Mouse (Mus musculus): ENCODE measurements around the gene Phox2b. TPM values are rescaled to one million over a fixed set of nuclear protein-coding genes. Genes with fewer than 3 reads are reported as not detected.

Phox2b gene
- not detected in 2 replicates for total RNA-seq (2017)

GRCm38 (mm10) chr5:67098733-67099323 lies at the start of gene Phox2b:
TSS of gene Phox2b (minus strand) at chr5:67099301.
- no peak for ATAC-seq (replicated peaks; ENCODE audit: low read depth, poor library complexity, severe bottlenecking)

- ATAC-seq (replicated peaks; ENCODE audit: low read depth, poor library complexity, severe bottlenecking) = no peak
These were observed 43.5 kb upstream of the Phox2b start for GRCm38 (mm10) chr5:67142622-67143021.

GRCm38 (mm10) chr5:67139052-67140015 lies 40.2 kb upstream of the Phox2b start:
- ATAC-seq (replicated peaks; ENCODE audit: low read depth, poor library complexity, severe bottlenecking) = no peak

GRCm38 (mm10) chr5:67138643-67139042 lies 39.5 kb upstream of the Phox2b start:
- no peak for ATAC-seq (replicated peaks; ENCODE audit: low read depth, poor library complexity, severe bottlenecking)

GRCm38 (mm10) chr5:67134698-67135097 lies 35.6 kb upstream of the Phox2b start:
- 0 out of 2 replicates have a peak, but pooled peaks have one; percentile 45 for ATAC-seq (replicated peaks; ENCODE audit: low read depth, poor library complexity, severe bottlenecking)

GRCm38 (mm10) chr5:67131671-67132070 lies 32.6 kb upstream of the Phox2b start:
- ATAC-seq (replicated peaks; ENCODE audit: low read depth, poor library complexity, severe bottlenecking) = no peak

GRCm38 (mm10) chr5:67106261-67106660 lies 7.2 kb upstream of the Phox2b start:
- ATAC-seq (replicated peaks; ENCODE audit: low read depth, poor library complexity, severe bottlenecking) = no peak

DNA sequence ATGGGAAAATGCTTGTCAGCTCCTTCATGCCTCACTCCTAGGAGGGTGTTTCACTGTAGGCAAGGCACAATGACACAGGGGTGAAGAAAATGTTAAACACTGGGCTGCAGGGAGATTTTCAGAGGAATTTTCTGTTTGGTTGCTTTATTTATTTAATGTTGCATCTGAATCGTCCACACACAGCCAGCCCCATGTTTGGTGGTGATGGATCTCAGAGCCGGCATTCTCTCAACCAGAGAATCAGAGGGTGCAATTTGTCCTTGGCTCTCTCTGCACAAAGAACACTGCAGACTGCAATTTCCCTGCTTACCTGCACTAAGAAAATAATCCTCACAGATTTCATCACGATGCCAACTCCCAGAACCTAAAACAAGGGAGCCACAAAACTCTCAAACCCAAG lies 3.9 kb upstream of the Phox2b start:
- no peak for ATAC-seq (replicated peaks; ENCODE audit: low read depth, poor library complexity, severe bottlenecking)

DNA sequence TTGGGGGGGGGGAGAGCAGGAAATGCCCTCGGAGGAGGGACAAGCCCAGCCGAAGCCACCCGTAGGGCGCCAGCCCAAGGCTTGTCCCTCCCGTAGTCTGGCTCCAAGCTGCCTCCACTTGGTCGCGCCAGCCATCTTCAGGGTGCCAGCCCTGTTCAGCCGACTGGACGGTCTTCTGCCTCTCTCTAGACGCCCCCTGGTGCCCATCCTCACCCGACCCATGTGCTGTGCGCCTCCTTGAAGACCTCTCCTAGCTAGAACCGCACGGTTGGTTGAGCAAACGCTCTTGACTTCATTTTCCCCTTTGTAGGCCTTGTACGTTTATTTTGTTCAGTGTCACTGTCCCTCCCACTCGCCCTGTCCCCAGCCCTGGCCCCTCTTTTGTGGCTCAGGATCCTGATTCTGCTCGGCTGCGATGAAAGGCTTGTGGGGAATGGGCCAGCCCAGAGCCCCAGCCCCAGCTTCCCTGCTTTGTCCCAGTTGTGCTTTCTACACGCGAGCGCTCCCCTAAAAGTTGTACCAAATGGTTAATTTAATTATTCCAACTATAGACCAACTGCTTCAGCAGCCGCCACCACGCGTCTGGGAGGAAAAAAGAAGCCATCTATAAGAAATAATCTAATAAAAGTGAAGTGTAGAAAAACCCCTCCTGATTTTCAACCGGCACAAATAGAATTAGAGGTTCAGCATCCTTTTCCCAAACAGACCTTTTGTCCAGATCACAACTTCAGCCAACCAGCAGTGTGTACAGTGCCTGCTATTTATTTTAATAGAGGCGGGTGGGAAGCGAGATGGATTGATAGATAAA lies 2.9 kb upstream of the Phox2b start:
- peak; percentile 43; the same call in 1 of the 2 replicates for ATAC-seq (replicated peaks; ENCODE audit: low read depth, poor library complexity, severe bottlenecking)

DNA sequence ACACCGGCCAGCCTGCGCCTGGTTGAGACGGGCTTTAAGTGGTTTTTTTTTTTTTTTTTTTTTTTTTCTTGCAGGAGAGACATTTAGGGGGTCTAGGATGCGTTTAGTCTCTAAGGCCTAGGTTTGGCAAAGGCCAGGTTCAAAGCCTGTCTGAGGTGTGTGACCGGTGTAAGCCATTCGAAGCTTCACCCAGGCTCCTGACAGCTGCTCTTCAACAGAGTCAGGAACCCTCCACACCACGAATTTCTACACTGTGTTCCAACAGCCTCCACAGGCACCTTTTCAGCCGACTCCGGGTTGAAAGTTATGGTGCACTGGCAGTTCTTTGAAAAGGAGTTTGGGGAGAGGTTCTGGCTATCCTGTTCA lies 2.3 kb upstream of the Phox2b start:
- ATAC-seq (replicated peaks; ENCODE audit: low read depth, poor library complexity, severe bottlenecking) = no peak

DNA sequence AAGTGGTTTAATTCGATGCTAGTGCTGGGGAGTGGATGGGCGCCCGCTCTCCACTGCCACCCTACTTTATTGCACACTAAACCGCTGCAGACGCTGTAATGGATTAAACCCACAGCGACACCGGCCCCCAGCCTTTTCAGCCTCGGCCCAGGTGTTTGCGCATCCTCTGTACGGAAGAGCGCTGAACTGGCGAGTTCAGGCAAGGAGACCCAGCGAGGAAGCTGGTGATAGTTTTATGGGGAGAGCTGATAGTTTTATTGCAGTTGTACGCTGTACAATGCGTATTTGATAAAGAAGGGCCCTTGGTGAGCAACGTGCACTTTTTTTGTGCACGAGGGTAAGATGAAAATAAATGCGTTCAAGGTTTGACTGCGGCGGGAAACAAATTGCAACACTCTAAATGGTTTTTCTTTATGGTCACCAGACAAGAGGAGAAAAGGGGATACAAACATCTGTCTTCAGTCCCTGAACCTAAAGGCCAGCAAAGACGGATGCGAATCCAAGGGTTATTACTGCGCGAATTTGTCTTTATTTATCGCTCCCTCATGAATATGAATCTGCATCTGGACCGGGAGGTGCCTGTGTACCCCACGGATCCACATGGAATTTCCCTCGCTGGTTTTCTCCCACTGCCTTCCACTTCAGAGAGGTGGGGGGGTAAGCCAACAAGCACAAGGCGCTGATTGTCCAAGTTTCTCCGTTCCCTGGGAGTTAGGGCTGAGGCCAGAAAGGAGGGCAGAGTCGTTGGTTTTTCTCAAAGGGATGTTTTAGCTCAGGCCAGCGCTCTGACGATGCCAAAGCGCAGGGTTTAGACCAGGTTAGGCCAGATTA lies 1.7 kb upstream of the Phox2b start:
- ATAC-seq (replicated peaks; ENCODE audit: low read depth, poor library complexity, severe bottlenecking) = no peak

DNA sequence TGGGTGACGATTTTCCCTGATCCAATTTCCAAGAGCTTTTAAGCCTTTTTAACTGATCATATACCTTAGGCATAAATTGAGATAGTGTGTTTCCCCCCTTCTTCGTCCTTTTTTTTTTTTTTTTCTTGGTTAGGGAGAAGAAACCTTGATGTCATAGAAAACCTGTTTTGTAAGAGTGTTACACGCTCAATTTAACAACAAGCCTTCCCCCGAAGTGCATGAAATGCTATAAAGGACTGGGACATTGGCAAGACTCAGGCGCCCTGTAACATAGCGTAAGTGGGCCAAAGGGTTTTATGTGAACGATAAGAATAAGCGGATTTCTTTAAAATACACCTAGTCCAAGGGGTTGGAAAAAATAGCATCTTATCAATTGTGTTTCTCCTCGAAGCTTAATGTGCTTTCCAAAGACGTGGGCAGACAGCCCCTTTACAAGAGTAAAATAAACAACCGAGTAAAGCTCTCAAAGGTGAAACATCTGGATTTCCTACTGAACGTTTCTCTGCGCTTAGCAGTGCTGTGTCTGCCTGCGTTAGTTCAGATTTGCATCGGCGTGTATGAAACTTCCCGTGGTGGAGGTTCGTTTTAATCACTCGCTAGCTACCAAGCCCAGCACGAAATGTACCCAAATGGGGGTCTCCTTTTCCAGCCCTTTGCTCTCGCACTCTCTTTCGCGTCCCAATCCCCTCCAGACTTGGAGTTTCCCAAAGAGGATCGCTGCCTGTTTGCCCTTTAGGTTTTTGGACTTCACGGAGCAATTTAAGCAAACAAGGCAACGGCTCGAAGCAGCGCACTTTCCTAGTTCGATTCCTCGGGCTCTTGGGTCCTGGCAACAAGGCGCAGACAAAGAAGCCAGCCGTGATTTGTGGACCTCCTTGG lies 531 bp upstream of the Phox2b start:
- ATAC-seq (replicated peaks; ENCODE audit: low read depth, poor library complexity, severe bottlenecking) = no peak

DNA sequence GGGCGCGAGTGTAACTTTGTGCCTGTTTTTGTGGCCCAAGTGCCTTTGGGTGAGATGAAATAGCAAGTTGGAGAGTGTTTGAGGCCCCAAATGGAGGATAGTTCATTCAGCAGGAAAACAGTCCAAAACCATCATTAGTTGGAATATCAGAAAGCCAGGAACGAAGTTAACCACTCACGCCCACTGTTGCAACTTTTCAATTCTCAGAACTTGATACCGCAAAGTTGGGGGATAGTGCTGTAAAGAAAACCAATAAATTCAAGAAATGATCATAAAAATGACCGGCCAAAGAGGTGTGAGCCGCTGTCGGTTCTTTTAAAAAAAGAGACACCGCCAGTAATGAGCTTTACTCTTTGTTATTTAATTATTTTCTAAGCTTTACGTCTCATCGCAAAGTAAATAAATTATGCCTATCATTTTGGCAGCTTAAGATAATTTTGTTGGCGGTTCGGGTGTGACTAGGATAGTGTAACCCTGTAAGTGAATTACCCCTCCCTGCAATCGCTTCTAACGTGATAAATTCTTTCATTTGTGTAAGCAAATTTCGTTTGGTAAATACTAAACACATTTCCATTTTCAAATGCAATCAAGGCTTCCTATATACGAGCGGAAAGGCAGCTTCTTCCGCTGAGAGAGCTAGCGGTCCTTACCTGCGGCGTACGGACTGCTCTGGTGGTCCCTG lies 909 bp downstream of the Phox2b start:
- ATAC-seq (replicated peaks; ENCODE audit: low read depth, poor library complexity, severe bottlenecking) = no peak

DNA sequence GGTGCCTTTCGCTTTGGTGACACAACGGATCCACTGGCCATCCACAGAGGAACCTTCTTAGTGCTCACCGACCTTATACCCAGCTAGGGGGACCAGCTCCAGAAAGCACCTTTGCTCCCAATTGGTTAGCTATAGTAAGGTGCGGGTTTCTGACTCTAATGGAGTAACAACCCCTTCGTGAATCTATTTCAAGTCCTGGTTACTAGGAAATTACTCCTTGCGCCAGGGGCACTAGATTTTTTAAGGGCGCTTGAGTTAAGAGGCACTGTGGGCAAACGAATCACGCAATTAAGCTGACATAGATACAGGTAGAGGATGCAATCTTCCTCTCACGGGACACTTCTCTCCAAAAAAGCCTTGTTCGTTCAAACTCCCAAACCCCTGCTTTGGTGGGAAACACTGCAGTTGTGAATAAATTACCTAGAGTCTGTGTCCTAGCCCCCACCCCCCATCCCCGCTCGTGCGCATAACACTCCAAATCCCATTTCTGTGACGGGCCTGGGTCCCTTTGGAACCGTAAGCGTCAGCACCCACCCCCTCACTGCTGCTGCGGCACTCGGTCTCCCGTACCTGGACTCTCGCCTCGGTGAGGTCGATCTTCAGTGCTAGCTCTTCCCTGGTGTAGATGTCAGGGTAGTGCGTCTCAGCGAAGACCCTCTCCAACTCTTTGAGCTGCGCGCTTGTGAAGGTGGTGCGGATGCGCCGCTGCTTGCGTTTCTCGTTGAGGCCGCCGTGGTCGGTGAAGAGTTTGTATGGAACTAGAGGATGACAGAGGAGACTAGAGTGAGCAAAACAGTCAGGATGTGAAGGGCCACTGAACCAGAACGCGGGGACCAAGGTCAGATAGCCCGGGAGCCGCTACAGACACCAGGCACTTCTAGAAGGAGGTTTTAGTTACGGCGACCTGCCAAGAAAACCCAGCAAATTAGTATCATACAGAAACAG lies 1.7 kb downstream of the Phox2b start:
- no peak for ATAC-seq (replicated peaks; ENCODE audit: low read depth, poor library complexity, severe bottlenecking)

GRCm38 (mm10) chr5:67096378-67096771 lies 2.7 kb downstream of the Phox2b start:
- no peak for ATAC-seq (replicated peaks; ENCODE audit: low read depth, poor library complexity, severe bottlenecking)

GRCm38 (mm10) chr5:67095651-67096377 lies 3.3 kb downstream of the Phox2b start:
- no peak for ATAC-seq (replicated peaks; ENCODE audit: low read depth, poor library complexity, severe bottlenecking)

GRCm38 (mm10) chr5:67095153-67095552 lies 3.9 kb downstream of the Phox2b start:
- no peak for ATAC-seq (replicated peaks; ENCODE audit: low read depth, poor library complexity, severe bottlenecking)

Data from common myeloid progenitor, adult 5-6 weeks (primary cell).